Mouse (Mus musculus): ENCODE measurements around the gene Fuca1. TPM values are rescaled to one million over a fixed set of nuclear protein-coding genes. Genes with fewer than 3 reads are reported as not detected.

Fuca1 gene
- total and polyA plus RNA-seq, 3 experiments = 32.6 to 77.6 (median 66.5) TPM

GRCm38 (mm10) chr4:135921257-135922120, 954 bp downstream of the Fuca1 start:
- Histone ChIP-seq H3K4me2 (ENCODE audit: insufficient read depth, low read depth, poor library complexity, severe bottlenecking) (peak overlapping the region; percentile 96), H3K36me3 (replicated peaks in 1 of 2; ENCODE audit: control insufficient read depth in 1 of 2, insufficient read depth in 1 of 2, low read length in 1 of 2) (peaks cover 43 to 71% of the 10 kb centered on the region in 2 experiments), H3K27me3 (replicated peaks) (no peaks in the 10 kb centered on the region), H3K79me2 (replicated peaks; ENCODE audit: control insufficient read depth, extremely low read depth, insufficient read depth, poor library complexity, severe bottlenecking) (0 out of 2 replicates have a peak, but pooled peaks cover 4% of the 10 kb centered on the region), H3K27ac (ENCODE audit: insufficient read depth, low read depth) (no peak overlapping the region), H3K4me3 (replicated peaks in 1 of 3; ENCODE audit: low read depth in 2 of 3, low read length in 2 of 3, poor library complexity in 1 of 3) (peak overlapping the region; percentile 80 to 95 (median 85)), H3K9ac (ENCODE audit: insufficient read depth, low read depth) (peak overlapping the region; percentile 46), H3K4me1 (ENCODE audit: control insufficient read depth in 1 of 2, insufficient read depth in 2 of 2) (peaks cover 0 to 31% of the 10 kb centered on the region in 2 experiments; a peak in 2 of 4 replicates), H3K9me3 (replicated peaks; ENCODE audit: low read length) (no peaks in the 10 kb centered on the region)
- no peak for TF ChIP-seq GABPA (IDR thresholded peaks at IDR 0.05; ENCODE audit: insufficient replicate concordance, low read depth, low read length)
- TF ChIP-seq E2F4 (IDR thresholded peaks at IDR 0.05; ENCODE audit: insufficient replicate concordance, low read depth, low read length) = no peak
- 0 out of 2 replicates have a peak, but pooled peaks have one; percentile 14 for TF ChIP-seq HCFC1 (IDR thresholded peaks at IDR 0.05; ENCODE audit: low read depth, low read length)
- no peak for TF ChIP-seq MAFK (IDR thresholded peaks at IDR 0.05; ENCODE audit: insufficient replicate concordance, low read length)
- 0 out of 2 replicates have a peak, but pooled peaks have one; percentile 51 for TF ChIP-seq NELFE (IDR thresholded peaks at IDR 0.05; ENCODE audit: low read depth, low read length)
- TF ChIP-seq SIN3A (IDR thresholded peaks at IDR 0.05; ENCODE audit: low read length) = peak; percentile 82
- TF ChIP-seq UBTF (IDR thresholded peaks at IDR 0.05; ENCODE audit: low read depth, low read length) = no peak
- peak; percentile 56; the same call in 1 of the 2 replicates for TF ChIP-seq MXI1 (IDR thresholded peaks at IDR 0.05; ENCODE audit: low read depth, low read length)
- TF ChIP-seq POLR2AphosphoS2 (IDR thresholded peaks at IDR 0.05; ENCODE audit: low read depth, low read length) = no peak
- TF ChIP-seq POLR2A (IDR thresholded peaks at IDR 0.05; ENCODE audit: low read depth, low read length) = peak; percentile 41; the same call in 1 of the 2 replicates
- no peak for TF ChIP-seq ZKSCAN1 (IDR thresholded peaks at IDR 0.05; ENCODE audit: borderline replicate concordance, low read depth, low read length)
- TF ChIP-seq MYC (IDR thresholded peaks at IDR 0.05; ENCODE audit: low read depth, low read length) = no peak
- peak; percentile 13; the same call in 1 of the 2 replicates for TF ChIP-seq IRF4 (IDR thresholded peaks at IDR 0.05; ENCODE audit: low read depth, low read length)
- no peak for TF ChIP-seq NRF1 (IDR thresholded peaks at IDR 0.05; ENCODE audit: low read depth, low read length)
- 0 out of 2 replicates have a peak, but pooled peaks have one; percentile 15 for TF ChIP-seq MAX (IDR thresholded peaks at IDR 0.05; ENCODE audit: low read length)
- TF ChIP-seq CTCF (conservative IDR thresholded peaks at IDR 0.05 in 1 of 2, IDR thresholded peaks at IDR 0.05 in 1 of 2; ENCODE audit: low read depth in 2 of 2, low read length in 2 of 2) = no peak
- 0 out of 2 replicates have a peak, but pooled peaks have one; percentile 54 for TF ChIP-seq ZMIZ1 (IDR thresholded peaks at IDR 0.05; ENCODE audit: low read depth, low read length)
- TF ChIP-seq MEF2A (IDR thresholded peaks at IDR 0.05; ENCODE audit: borderline replicate concordance, low read depth, low read length) = 0 out of 2 replicates have a peak, but pooled peaks have one; percentile 3
- no peak for TF ChIP-seq SMC3 (IDR thresholded peaks at IDR 0.05; ENCODE audit: low read depth, low read length)
- TF ChIP-seq PAX5 (IDR thresholded peaks at IDR 0.05; ENCODE audit: low read length) = no peak
- 0 out of 2 replicates have a peak, but pooled peaks have one; percentile 18 for TF ChIP-seq EP300 (IDR thresholded peaks at IDR 0.05; ENCODE audit: low read length)
- no peak for TF ChIP-seq RCOR1 (conservative IDR thresholded peaks at IDR 0.05; ENCODE audit: low read depth, low read length)
- no peak for TF ChIP-seq ELF1 (IDR thresholded peaks at IDR 0.05; ENCODE audit: low read depth, low read length)
- TF ChIP-seq CHD2 (IDR thresholded peaks at IDR 0.05; ENCODE audit: low read length) = 0 out of 2 replicates have a peak, but pooled peaks have one; percentile 5
- no peak for TF ChIP-seq ZNF384 (IDR thresholded peaks at IDR 0.05; ENCODE audit: low read depth, low read length)
- no peak for TF ChIP-seq ETS1 (conservative IDR thresholded peaks at IDR 0.05; ENCODE audit: low read depth, low read length)
- in situ Hi-C loops (cut with MboI; ENCODE audit: low pct_ligation_motif_present, low pct_unique_long_range_greater_than_20kb, low sequenced_read_pairs) = no loop called here
- peak; percentile 54 for DNase-seq (ENCODE audit: extremely low read depth)
- dilution Hi-C loops (cut with MboI; ENCODE audit: extremely low pct_ligation_motif_present, extremely low pct_unique_long_range_greater_than_20kb, low sequenced_read_pairs) = no loop called here

Data from CH12.LX (cell line).